ENCODE assay signal across 23 mouse cellular contexts in the genomic region with DNA sequence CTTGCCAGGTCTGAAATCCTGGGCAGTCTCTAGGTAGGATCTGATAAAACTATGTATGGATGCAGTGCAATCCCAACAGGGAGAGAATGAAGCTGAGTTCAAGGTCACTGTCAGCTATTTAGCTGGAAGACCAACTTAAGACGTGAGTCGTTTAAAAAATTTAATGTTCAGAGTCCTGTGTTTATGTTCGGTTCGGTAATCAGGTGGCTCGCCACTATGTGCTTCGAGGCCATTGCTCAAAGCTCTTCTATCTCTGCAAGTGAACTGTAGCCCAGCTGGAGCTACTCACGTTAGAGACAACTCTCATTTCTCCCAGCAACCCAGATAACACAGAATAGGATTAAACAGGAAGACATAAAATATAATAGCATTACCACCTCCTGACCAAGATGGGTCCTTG. TPM values are rescaled to one million over a fixed set of nuclear protein-coding genes. Genes with fewer than 3 reads are reported as not detected.
A peak's percentile ranks its signal among the peaks of the same experiment; 100 is the strongest.
DNase-seq lines count a peak whose midpoint lies in the region; ATAC-seq and TF ChIP-seq lines count a peak whose summit lies in the region.
"Had no signal": no experiment of that assay in that cellular context is flagged by ENCODE, and none has a peak within 500 bp of the region (broad histone marks: within the 10 kb centered on the region; RNA-seq: fewer than 3 reads in every experiment).

No protein-coding gene starts in this region.

- ATAC-seq in intestine, embryonic 14.5 days (replicated peaks; ENCODE audit: low FRiP score, low TSS enrichment, low read depth) = 0 out of 2 replicates have a peak, but pooled peaks have one; percentile 11
- no peak for ATAC-seq in intestine, embryonic 16.5 days
- ATAC-seq in kidney, postnatal 0 days (replicated peaks; ENCODE audit: low FRiP score, low read depth) = no peak
- ATAC-seq in hindbrain, embryonic 12.5 days (ENCODE audit: low FRiP score) = no peak
- ATAC-seq: activated CD4-positive, CD25-positive, alpha-beta regulatory T cell, adult 4 months had no signal

- H3K27ac ChIP-seq in intestine, embryonic 14.5 days (ENCODE audit: low read depth) = 0 out of 2 replicates have a peak overlapping the region, but pooled peaks have one; percentile 11
- no peak overlapping the region for H3K27ac ChIP-seq in intestine, embryonic 16.5 days (ENCODE audit: low read length)
- H3K27ac ChIP-seq in kidney, postnatal 0 days = no peak overlapping the region
- no peak overlapping the region for H3K27ac ChIP-seq in hindbrain, embryonic 12.5 days
- H3K27ac ChIP-seq: embryonic facial prominence, embryonic 10.5 days; embryonic facial prominence, embryonic 13.5 days; forebrain, embryonic 12.5 days; gastrocnemius, adult 2 months; hindbrain, embryonic 13.5 days had no signal

- H3K9me3 ChIP-seq in intestine, embryonic 14.5 days (ENCODE audit: control insufficient read depth, low read length) = 0 out of 2 replicates have a peak, but pooled peaks cover 3% of the 10 kb centered on the region
- no peaks in the 10 kb centered on the region for H3K9me3 ChIP-seq in intestine, embryonic 16.5 days (ENCODE audit: control insufficient read depth, low read length)
- H3K9me3 ChIP-seq in kidney, postnatal 0 days (replicated peaks; ENCODE audit: low read length) = no peaks in the 10 kb centered on the region
- H3K9me3 ChIP-seq in hindbrain, embryonic 12.5 days (replicated peaks) = 0 out of 2 replicates have a peak, but pooled peaks cover 4% of the 10 kb centered on the region
- H3K9me3 ChIP-seq: embryonic facial prominence, embryonic 13.5 days; forebrain, embryonic 12.5 days; hindbrain, embryonic 13.5 days had no signal

- TF ChIP-seq CTCF in kidney, postnatal 0 days (IDR thresholded peaks at IDR 0.05; ENCODE audit: low read depth) = no peak

- WGBS in intestine, embryonic 14.5 days = 64% methylated on average over 7 of the region's 7 CpGs
- WGBS in intestine, embryonic 16.5 days = 62% methylated on average over 7 of the region's 7 CpGs
- WGBS in kidney, postnatal 0 days = 64% methylated on average over 7 of the region's 7 CpGs
- WGBS in hindbrain, embryonic 12.5 days = 87% methylated on average over 7 of the region's 7 CpGs

- no peaks in the 10 kb centered on the region for H3K4me1 ChIP-seq in intestine, embryonic 14.5 days (replicated peaks; ENCODE audit: control insufficient read depth, insufficient read depth, low read length)
- H3K4me1 ChIP-seq in intestine, embryonic 16.5 days (ENCODE audit: control insufficient read depth, insufficient read depth, low read length) = no peaks in the 10 kb centered on the region
- H3K4me1 ChIP-seq in kidney, postnatal 0 days (replicated peaks; ENCODE audit: insufficient read depth, low read length) = no peaks in the 10 kb centered on the region
- no peaks in the 10 kb centered on the region for H3K4me1 ChIP-seq in hindbrain, embryonic 12.5 days
- H3K4me1 ChIP-seq: embryonic facial prominence, embryonic 10.5 days; embryonic facial prominence, embryonic 13.5 days; forebrain, embryonic 12.5 days; hindbrain, embryonic 13.5 days had no signal

- no peak overlapping the region for H3K9ac ChIP-seq in intestine, embryonic 14.5 days (ENCODE audit: low read length)
- H3K9ac ChIP-seq in intestine, embryonic 16.5 days (ENCODE audit: low read depth, low read length) = no peak overlapping the region
- H3K9ac ChIP-seq in kidney, postnatal 0 days (ENCODE audit: low read depth, low read length) = no peak overlapping the region
- no peak overlapping the region for H3K9ac ChIP-seq in hindbrain, embryonic 12.5 days
- H3K9ac ChIP-seq: embryonic facial prominence, embryonic 13.5 days; forebrain, embryonic 12.5 days; hindbrain, embryonic 13.5 days had no signal

- no peak overlapping the region for H3K4me2 ChIP-seq in intestine, embryonic 14.5 days (ENCODE audit: low read length)
- H3K4me2 ChIP-seq in intestine, embryonic 16.5 days (ENCODE audit: low read depth, low read length) = no peak overlapping the region
- no peak overlapping the region for H3K4me2 ChIP-seq in kidney, postnatal 0 days (ENCODE audit: low read length)
- no peak overlapping the region for H3K4me2 ChIP-seq in hindbrain, embryonic 12.5 days (replicated peaks)
- H3K4me2 ChIP-seq: embryonic facial prominence, embryonic 13.5 days; forebrain, embryonic 12.5 days; heart, embryonic 11.5 days; hindbrain, embryonic 13.5 days had no signal

- no peaks in the 10 kb centered on the region for H3K27me3 ChIP-seq in intestine, embryonic 14.5 days (replicated peaks; ENCODE audit: control insufficient read depth, insufficient read depth, low read length)
- no peaks in the 10 kb centered on the region for H3K27me3 ChIP-seq in intestine, embryonic 16.5 days (replicated peaks; ENCODE audit: control insufficient read depth, insufficient read depth, low read length)
- no peaks in the 10 kb centered on the region for H3K27me3 ChIP-seq in kidney, postnatal 0 days (ENCODE audit: insufficient read depth, low read length)
- no peaks in the 10 kb centered on the region for H3K27me3 ChIP-seq in hindbrain, embryonic 12.5 days
- H3K27me3 ChIP-seq: embryonic facial prominence, embryonic 13.5 days; forebrain, embryonic 12.5 days; hindbrain, embryonic 13.5 days had no signal

- peaks cover 33% of the 10 kb centered on the region for H3K36me3 ChIP-seq in intestine, embryonic 14.5 days (ENCODE audit: control insufficient read depth, insufficient read depth, low read length)
- H3K36me3 ChIP-seq in intestine, embryonic 16.5 days (ENCODE audit: control insufficient read depth, insufficient read depth, low read length) = peaks cover 18% of the 10 kb centered on the region
- H3K36me3 ChIP-seq in kidney, postnatal 0 days (ENCODE audit: insufficient read depth, low read length) = peaks cover 17% of the 10 kb centered on the region
- H3K36me3 ChIP-seq in hindbrain, embryonic 12.5 days = peaks cover 42% of the 10 kb centered on the region

- H3K4me3 ChIP-seq in intestine, embryonic 14.5 days (ENCODE audit: low read depth, low read length) = no peak overlapping the region
- H3K4me3 ChIP-seq in intestine, embryonic 16.5 days (ENCODE audit: low read length) = no peak overlapping the region
- H3K4me3 ChIP-seq in kidney, postnatal 0 days (replicated peaks; ENCODE audit: low read depth, low read length) = no peak overlapping the region
- H3K4me3 ChIP-seq in hindbrain, embryonic 12.5 days = no peak overlapping the region
- H3K4me3 ChIP-seq: embryonic facial prominence, embryonic 10.5 days; embryonic facial prominence, embryonic 13.5 days; erythroblast, embryonic 14.5 days; forebrain, embryonic 12.5 days; gastrocnemius, adult 2 months; hindbrain, embryonic 13.5 days had no signal

- no peak for DNase-seq in intestine, embryonic 14.5 days (ENCODE audit: low spot score)
- DNase-seq in kidney, postnatal 0 days (ENCODE audit: low spot score) = peak; percentile 24
- no peak for DNase-seq in kidney, postnatal 4 days
- peak; percentile 10 for DNase-seq in R1 (ENCODE audit: low read depth, low spot score)
- DNase-seq: adrenal gland, adult 8-10 months; adrenal gland, postnatal 25 days; B cell, adult 2 months; cerebellum, adult 11-12 months; cerebellum, adult 8-10 months; cerebellum, postnatal 10 days; cerebellum, postnatal 36 days; embryo, embryonic 11 days; gastrocnemius, adult 2 months; gastrocnemius, postnatal 14 days had no signal

RNA-seq across cellular contexts. Expression of a gene that starts 15.5 kb away (rescaled TPM):
- 195 and 219 TPM in 2 replicates for polyA plus RNA-seq in intestine, embryonic 14.5 days (2014; fragmentation: Nextera tagmentation; extraction: Ambion mirVana)
- polyA plus RNA-seq in intestine, embryonic 16.5 days (2015; fragmentation: Nextera tagmentation; extraction: Ambion mirVana) = 161 and 177 TPM in 2 replicates
- 201 and 204 TPM in 2 replicates for polyA plus RNA-seq in kidney, postnatal 0 days (2015; fragmentation: Nextera tagmentation; extraction: Ambion mirVana)
- polyA plus RNA-seq in hindbrain, embryonic 12.5 days (2016; fragmentation: Nextera tagmentation; extraction: Ambion mirVana) = 270 and 291 TPM in 2 replicates

RNA-seq across cellular contexts. Expression of a gene that starts 23.5 kb away (rescaled TPM):
- 28.5 and 29.6 TPM in 2 replicates for polyA plus RNA-seq in intestine, embryonic 14.5 days (2014; fragmentation: Nextera tagmentation; extraction: Ambion mirVana)
- polyA plus RNA-seq in intestine, embryonic 16.5 days (2015; fragmentation: Nextera tagmentation; extraction: Ambion mirVana) = 25.7 and 30.4 TPM in 2 replicates
- polyA plus RNA-seq in kidney, postnatal 0 days (2015; fragmentation: Nextera tagmentation; extraction: Ambion mirVana) = 27.5 and 28.9 TPM in 2 replicates
- polyA plus RNA-seq in hindbrain, embryonic 12.5 days (2016; fragmentation: Nextera tagmentation; extraction: Ambion mirVana) = 25.1 and 25.3 TPM in 2 replicates

RNA-seq across cellular contexts. Expression of a gene that starts 34.1 kb away (rescaled TPM):
- polyA plus RNA-seq in intestine, embryonic 14.5 days (2014; fragmentation: Nextera tagmentation; extraction: Ambion mirVana) = 28.0 and 31.0 TPM in 2 replicates
- 14.9 and 20.5 TPM in 2 replicates for polyA plus RNA-seq in intestine, embryonic 16.5 days (2015; fragmentation: Nextera tagmentation; extraction: Ambion mirVana)
- 24.0 and 26.4 TPM in 2 replicates for polyA plus RNA-seq in kidney, postnatal 0 days (2015; fragmentation: Nextera tagmentation; extraction: Ambion mirVana)
- 53.6 and 54.5 TPM in 2 replicates for polyA plus RNA-seq in hindbrain, embryonic 12.5 days (2016; fragmentation: Nextera tagmentation; extraction: Ambion mirVana)

RNA-seq across cellular contexts. Expression of a gene that starts 40.4 kb away (rescaled TPM):
- polyA plus RNA-seq in intestine, embryonic 14.5 days (2014; fragmentation: Nextera tagmentation; extraction: Ambion mirVana) = 18.9 and 20.3 TPM in 2 replicates
- polyA plus RNA-seq in intestine, embryonic 16.5 days (2015; fragmentation: Nextera tagmentation; extraction: Ambion mirVana) = 12.0 and 12.7 TPM in 2 replicates
- 12.1 TPM in 2 replicates for polyA plus RNA-seq in kidney, postnatal 0 days (2015; fragmentation: Nextera tagmentation; extraction: Ambion mirVana)
- 20.8 and 21.8 TPM in 2 replicates for polyA plus RNA-seq in hindbrain, embryonic 12.5 days (2016; fragmentation: Nextera tagmentation; extraction: Ambion mirVana)

RNA-seq across cellular contexts. Expression of a gene that starts 48.0 kb away (rescaled TPM):
- polyA plus RNA-seq in intestine, embryonic 14.5 days (2014; fragmentation: Nextera tagmentation; extraction: Ambion mirVana) = 882 and 886 TPM in 2 replicates
- polyA plus RNA-seq in intestine, embryonic 16.5 days (2015; fragmentation: Nextera tagmentation; extraction: Ambion mirVana) = 606 and 662 TPM in 2 replicates
- polyA plus RNA-seq in kidney, postnatal 0 days (2015; fragmentation: Nextera tagmentation; extraction: Ambion mirVana) = 924 and 1,073 TPM in 2 replicates
- polyA plus RNA-seq in hindbrain, embryonic 12.5 days (2016; fragmentation: Nextera tagmentation; extraction: Ambion mirVana) = 667 and 708 TPM in 2 replicates

Comparison
In these comparisons a context has a peak if more than half of its experiments do, and no peak if none do; other contexts are left out.
1. DNase-seq: peak in kidney, postnatal 0 days (single experiment) and R1 (single experiment); none in intestine, embryonic 14.5 days (single experiment) and kidney, postnatal 4 days (0 of 2).